Mouse (Mus musculus): ENCODE data around the gene Stpg1. TPM values are rescaled to one million over a fixed set of nuclear protein-coding genes. Genes with fewer than 3 reads are reported as not detected.

Stpg1 gene
- polyA plus RNA-seq, 1 experiment from 2014 or later, result 0.70 TPM

GRCm38 (mm10) chr4:135498136-135498535 lies 3.5 kb downstream of the Stpg1 start:
- no peak overlapping the region for H3K9ac ChIP-seq (ENCODE audit: low read length)
- H3K4me1 ChIP-seq (ENCODE audit: control insufficient read depth in 2 of 2, insufficient read depth in 2 of 2, low read length in 2 of 2), result peaks cover 7 to 13% of the 10 kb centered on the region in 2 experiments; a peak in 3 of 4 replicates
- no peak for ATAC-seq (ENCODE audit: insufficient number of reproducible peaks, insufficient read depth, low FRiP score, low read depth)
- H3K4me2 ChIP-seq (ENCODE audit: low read length), result no peak overlapping the region
- H3K36me3 ChIP-seq (ENCODE audit: control insufficient read depth, insufficient read depth, low read length), result no peaks in the 10 kb centered on the region
- H3K27me3 ChIP-seq (ENCODE audit: control insufficient read depth, insufficient read depth, low read length), result no peaks in the 10 kb centered on the region
- no peak overlapping the region for H3K4me3 ChIP-seq (ENCODE audit: control insufficient read depth in 1 of 2, insufficient read depth in 1 of 2, low read depth in 1 of 2, low read length in 2 of 2)
- H3K9me3 ChIP-seq (ENCODE audit: control insufficient read depth, low read length), result no peaks in the 10 kb centered on the region
- no peak overlapping the region for H3K27ac ChIP-seq (replicated peaks in 1 of 2; ENCODE audit: control insufficient read depth in 1 of 2, insufficient read depth in 1 of 2, low read depth in 2 of 2, low read length in 2 of 2)
- 67% methylated on average over 6 of the region's 6 CpGs for WGBS

- Histone ChIP-seq H3K4me3 (ENCODE audit: control insufficient read depth in 1 of 2, insufficient read depth in 1 of 2, low read depth in 1 of 2, low read length in 2 of 2) (no peak overlapping the region), H3K27me3 (ENCODE audit: control insufficient read depth, insufficient read depth, low read length) (no peaks in the 10 kb centered on the region), H3K9me3 (ENCODE audit: control insufficient read depth, low read length) (no peaks in the 10 kb centered on the region), H3K9ac (ENCODE audit: low read length) (no peak overlapping the region), H3K36me3 (ENCODE audit: control insufficient read depth, insufficient read depth, low read length) (no peaks in the 10 kb centered on the region), H3K4me2 (ENCODE audit: low read length) (no peak overlapping the region), H3K4me1 (ENCODE audit: control insufficient read depth in 2 of 2, insufficient read depth in 2 of 2, low read length in 2 of 2) (peaks cover 4 to 9% of the 10 kb centered on the region in 2 experiments; a peak in 2 of 4 replicates), H3K27ac (replicated peaks in 1 of 2; ENCODE audit: control insufficient read depth in 1 of 2, insufficient read depth in 1 of 2, low read depth in 2 of 2, low read length in 2 of 2) (no peak overlapping the region)
- 72% methylated on average over 3 of the region's 3 CpGs for WGBS
- no peak for ATAC-seq (ENCODE audit: insufficient number of reproducible peaks, insufficient read depth, low FRiP score, low read depth)
Measured at GRCm38 (mm10) chr4:135499831-135500230, 5.2 kb downstream of the Stpg1 start.

DNA sequence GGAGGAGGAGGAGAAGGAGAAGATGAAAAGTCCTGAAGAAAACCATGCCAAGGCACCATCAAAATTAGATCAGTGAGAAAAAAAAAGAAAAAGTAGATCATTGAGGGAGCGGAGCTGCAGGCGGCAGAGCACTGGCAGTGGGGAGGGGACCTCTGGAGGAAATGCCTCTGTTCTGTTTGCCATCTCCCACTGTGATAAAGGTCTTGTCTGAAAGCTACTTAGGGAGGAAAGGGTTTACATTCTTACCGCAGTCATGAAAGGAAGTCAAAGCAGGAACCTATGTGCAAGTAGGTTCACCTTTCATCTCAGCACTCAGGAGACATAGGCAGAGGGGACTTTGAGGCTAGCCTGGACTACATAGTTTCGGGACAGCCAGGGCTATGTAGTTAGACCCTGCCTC lies 7.0 kb downstream of the Stpg1 start:
- no peaks in the 10 kb centered on the region for H3K9me3 ChIP-seq (ENCODE audit: control insufficient read depth, low read length)
- no peaks in the 10 kb centered on the region for H3K27me3 ChIP-seq (ENCODE audit: control insufficient read depth, insufficient read depth, low read length)
- H3K4me1 ChIP-seq (ENCODE audit: control insufficient read depth in 2 of 2, insufficient read depth in 2 of 2, low read length in 2 of 2), result peaks cover 0 to 2% of the 10 kb centered on the region in 2 experiments; a peak in 1 of 4 replicates
- no peak overlapping the region for H3K27ac ChIP-seq (replicated peaks in 1 of 2; ENCODE audit: control insufficient read depth in 1 of 2, insufficient read depth in 1 of 2, low read depth in 2 of 2, low read length in 2 of 2)
- no peak overlapping the region for H3K9ac ChIP-seq (ENCODE audit: low read length)
- 41% methylated on average over 4 of the region's 4 CpGs for WGBS
- H3K36me3 ChIP-seq (ENCODE audit: control insufficient read depth, insufficient read depth, low read length), result no peaks in the 10 kb centered on the region
- H3K4me2 ChIP-seq (ENCODE audit: low read length), result no peak overlapping the region
- ATAC-seq (ENCODE audit: insufficient number of reproducible peaks, insufficient read depth, low FRiP score, low read depth), result no peak
- no peak overlapping the region for H3K4me3 ChIP-seq (ENCODE audit: control insufficient read depth in 1 of 2, insufficient read depth in 1 of 2, low read depth in 1 of 2, low read length in 2 of 2)

DNA sequence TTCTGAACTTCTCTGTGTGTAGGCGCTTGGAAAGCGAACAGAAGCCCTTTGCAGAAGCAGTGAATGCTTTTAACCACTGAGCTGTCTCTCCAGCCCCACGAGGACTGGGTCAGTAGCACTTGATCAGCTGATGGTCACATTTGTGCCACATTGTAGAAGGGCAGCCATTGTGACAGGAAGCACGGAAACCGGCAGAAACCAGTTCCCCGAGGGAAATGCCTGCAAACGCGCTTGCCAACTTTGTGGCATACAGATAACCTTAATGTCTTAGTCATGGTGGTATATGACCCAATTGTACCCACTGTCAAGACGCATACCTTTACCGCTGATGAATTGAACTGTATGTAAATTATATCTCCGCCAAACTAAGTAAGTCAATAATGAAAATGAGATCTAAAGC lies 11.2 kb downstream of the Stpg1 start:
- no peaks in the 10 kb centered on the region for H3K36me3 ChIP-seq (ENCODE audit: control insufficient read depth, insufficient read depth, low read length)
- H3K4me1 ChIP-seq (ENCODE audit: control insufficient read depth in 2 of 2, insufficient read depth in 2 of 2, low read length in 2 of 2), result peaks cover 8% of the 10 kb centered on the region in 2 experiments; a peak in 3 of 4 replicates
- ATAC-seq (ENCODE audit: insufficient number of reproducible peaks, insufficient read depth, low FRiP score, low read depth), result no peak
- WGBS, result 76% methylated on average over 11 of the region's 11 CpGs
- H3K4me3 ChIP-seq (ENCODE audit: control insufficient read depth in 1 of 2, insufficient read depth in 1 of 2, low read depth in 1 of 2, low read length in 2 of 2), result no peak overlapping the region
- no peak overlapping the region for H3K27ac ChIP-seq (replicated peaks in 1 of 2; ENCODE audit: control insufficient read depth in 1 of 2, insufficient read depth in 1 of 2, low read depth in 2 of 2, low read length in 2 of 2)
- no peak overlapping the region for H3K4me2 ChIP-seq (ENCODE audit: low read length)
- H3K27me3 ChIP-seq (ENCODE audit: control insufficient read depth, insufficient read depth, low read length), result no peaks in the 10 kb centered on the region
- no peaks in the 10 kb centered on the region for H3K9me3 ChIP-seq (ENCODE audit: control insufficient read depth, low read length)
- H3K9ac ChIP-seq (ENCODE audit: low read length), result no peak overlapping the region

DNA sequence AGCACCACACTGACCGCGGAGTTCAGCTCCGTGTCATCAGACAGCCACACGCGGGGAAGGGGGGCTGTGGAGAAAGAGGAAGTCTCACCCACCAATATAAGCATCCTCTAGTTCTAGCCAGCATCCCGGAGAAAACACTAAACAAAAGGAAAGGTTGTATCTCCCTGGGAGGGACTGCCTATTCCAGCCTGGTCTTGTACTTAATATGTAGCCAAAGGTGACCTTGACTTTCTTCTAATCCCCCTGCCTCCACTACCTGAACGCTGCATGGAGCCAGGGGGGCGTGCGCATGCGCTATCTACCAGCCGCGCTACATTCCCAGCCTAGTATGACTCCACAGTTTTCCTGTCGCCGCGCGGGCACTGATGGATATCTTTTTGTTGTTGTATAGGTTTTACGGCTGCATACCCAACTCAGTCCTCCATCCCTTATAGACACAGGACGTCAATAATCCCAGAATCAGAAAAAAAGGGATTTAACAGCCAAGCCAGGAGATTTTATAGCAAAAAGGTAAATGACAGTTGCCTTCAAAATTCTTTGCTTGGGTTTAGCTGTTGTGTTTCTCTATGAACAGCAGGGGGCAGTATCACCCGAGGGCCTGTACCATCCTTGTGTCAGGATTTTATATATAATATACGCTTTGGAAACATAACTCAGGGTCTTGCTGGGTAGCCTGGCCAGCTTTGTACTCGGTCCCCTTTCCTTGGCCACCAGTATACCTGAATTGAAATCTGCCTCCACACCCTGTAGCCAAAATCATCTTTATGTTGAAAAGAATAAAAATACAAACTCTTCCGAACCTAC lies 13.2 kb downstream of the Stpg1 start:
- Histone ChIP-seq H3K4me1 (ENCODE audit: control insufficient read depth in 2 of 2, insufficient read depth in 2 of 2, low read length in 2 of 2) (peaks cover 8% of the 10 kb centered on the region in 2 experiments; a peak in 3 of 4 replicates), H3K9ac (ENCODE audit: low read length) (peak overlapping the region; percentile 55), H3K36me3 (ENCODE audit: control insufficient read depth, insufficient read depth, low read length) (no peaks in the 10 kb centered on the region), H3K27ac (replicated peaks in 1 of 2; ENCODE audit: control insufficient read depth in 1 of 2, insufficient read depth in 1 of 2, low read depth in 2 of 2, low read length in 2 of 2) (no peak overlapping the region), H3K4me3 (ENCODE audit: control insufficient read depth in 1 of 2, insufficient read depth in 1 of 2, low read depth in 1 of 2, low read length in 2 of 2) (peak overlapping the region; percentile 28 to 29), H3K4me2 (ENCODE audit: low read length) (peak overlapping the region; percentile 70), H3K9me3 (ENCODE audit: control insufficient read depth, low read length) (no peaks in the 10 kb centered on the region), H3K27me3 (ENCODE audit: control insufficient read depth, insufficient read depth, low read length) (no peaks in the 10 kb centered on the region)
- 10% methylated on average over 22 of the region's 22 CpGs for WGBS
- no peak for ATAC-seq (ENCODE audit: insufficient number of reproducible peaks, insufficient read depth, low FRiP score, low read depth)

DNA sequence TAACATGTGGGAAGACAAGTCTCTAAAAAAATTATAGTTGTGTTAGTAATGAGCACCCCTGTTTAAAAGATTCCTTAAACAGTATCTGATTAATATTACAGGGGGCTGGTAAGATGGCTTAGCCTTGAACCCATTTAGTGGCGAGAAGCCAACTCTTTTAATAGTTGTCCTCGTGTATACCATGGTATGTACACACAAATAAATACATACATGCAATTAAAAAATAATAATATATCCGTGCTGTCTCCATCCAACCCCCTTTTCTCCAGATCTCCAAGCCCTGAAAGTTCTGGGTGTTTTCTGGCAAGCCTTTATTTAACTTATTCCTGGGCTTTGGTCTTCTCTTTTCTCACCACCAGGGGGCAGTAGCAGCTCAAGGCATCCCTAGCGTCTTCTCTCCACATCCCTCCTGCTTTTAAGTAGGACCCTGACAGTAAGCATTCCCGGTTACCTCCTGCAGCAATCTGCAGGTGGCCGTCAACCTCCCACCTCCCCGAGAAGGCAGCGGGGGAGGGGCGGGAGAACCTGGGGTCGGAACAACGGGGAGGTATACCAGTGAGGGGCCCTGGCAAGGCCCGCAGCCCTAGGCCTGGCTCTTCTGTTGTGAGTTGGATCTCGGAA lies 13.9 kb downstream of the Stpg1 start:
- Histone ChIP-seq H3K9me3 (ENCODE audit: control insufficient read depth, low read length) (no peaks in the 10 kb centered on the region), H3K4me1 (ENCODE audit: control insufficient read depth in 2 of 2, insufficient read depth in 2 of 2, low read length in 2 of 2) (peaks cover 6 to 8% of the 10 kb centered on the region in 2 experiments; a peak in 3 of 4 replicates), H3K4me2 (ENCODE audit: low read length) (0 out of 2 replicates have a peak overlapping the region, but pooled peaks have one; percentile 34), H3K27ac (replicated peaks in 1 of 2; ENCODE audit: control insufficient read depth in 1 of 2, insufficient read depth in 1 of 2, low read depth in 2 of 2, low read length in 2 of 2) (no peak overlapping the region), H3K9ac (ENCODE audit: low read length) (no peak overlapping the region), H3K36me3 (ENCODE audit: control insufficient read depth, insufficient read depth, low read length) (no peaks in the 10 kb centered on the region), H3K4me3 (ENCODE audit: control insufficient read depth in 1 of 2, insufficient read depth in 1 of 2, low read depth in 1 of 2, low read length in 2 of 2) (no peak overlapping the region), H3K27me3 (ENCODE audit: control insufficient read depth, insufficient read depth, low read length) (no peaks in the 10 kb centered on the region)
- no peak for ATAC-seq (ENCODE audit: insufficient number of reproducible peaks, insufficient read depth, low FRiP score, low read depth)
- WGBS, result 15% methylated on average over 13 of the region's 13 CpGs

DNA sequence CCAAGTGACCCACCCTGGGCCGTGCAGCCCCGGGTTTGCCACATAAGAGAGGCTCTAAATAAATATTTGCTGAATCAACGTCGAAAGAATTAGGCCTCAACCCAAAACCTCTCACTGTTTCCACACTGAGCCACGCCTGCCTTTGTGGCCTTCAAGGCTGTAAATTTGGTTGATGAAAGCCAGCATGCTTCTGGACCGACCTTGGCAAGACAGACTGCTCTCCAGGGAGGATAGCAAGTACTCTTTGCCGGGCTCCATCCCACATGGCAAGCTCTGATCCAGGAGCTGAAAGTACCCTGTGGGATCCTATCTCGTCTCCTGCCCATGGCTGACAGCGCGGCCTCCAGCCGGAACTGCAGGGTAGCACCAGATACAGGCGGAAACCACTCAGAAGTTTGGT lies 14.9 kb downstream of the Stpg1 start:
- no peak overlapping the region for H3K27ac ChIP-seq (replicated peaks in 1 of 2; ENCODE audit: control insufficient read depth in 1 of 2, insufficient read depth in 1 of 2, low read depth in 2 of 2, low read length in 2 of 2)
- H3K4me3 ChIP-seq (ENCODE audit: control insufficient read depth in 1 of 2, insufficient read depth in 1 of 2, low read depth in 1 of 2, low read length in 2 of 2), result no peak overlapping the region
- H3K9ac ChIP-seq (ENCODE audit: low read length), result no peak overlapping the region
- 68% methylated on average over 12 of the region's 12 CpGs for WGBS
- ATAC-seq (ENCODE audit: insufficient number of reproducible peaks, insufficient read depth, low FRiP score, low read depth), result no peak
- no peaks in the 10 kb centered on the region for H3K27me3 ChIP-seq (ENCODE audit: control insufficient read depth, insufficient read depth, low read length)
- no peaks in the 10 kb centered on the region for H3K36me3 ChIP-seq (ENCODE audit: control insufficient read depth, insufficient read depth, low read length)
- peaks cover 6 to 8% of the 10 kb centered on the region in 2 experiments; a peak in 3 of 4 replicates for H3K4me1 ChIP-seq (ENCODE audit: control insufficient read depth in 2 of 2, insufficient read depth in 2 of 2, low read length in 2 of 2)
- H3K9me3 ChIP-seq (ENCODE audit: control insufficient read depth, low read length), result no peaks in the 10 kb centered on the region
- H3K4me2 ChIP-seq (ENCODE audit: low read length), result no peak overlapping the region
